Mouse (Mus musculus) forebrain, postnatal 0 days (tissue): ENCODE data around the gene Rdh19. TPM values are rescaled to one million over a fixed set of nuclear protein-coding genes. Genes with fewer than 3 reads are reported as not detected.
A peak's percentile ranks its signal among the peaks of the same experiment; 100 is the strongest.
"Not testable (repeated sequence)": the region's sequence is repeated elsewhere in the genome, so short reads cannot be mapped to it uniquely, and the experiment has no call there.

Experiments
- ATAC-seq: fragments of 200-750 bp; cut with Nextera tagmentation; 2 replicates; pipeline ENCODE4 v1.8.0; 2017; ENCODE audit warnings: mild to moderate bottlenecking, moderate library complexity
- DNase-seq: peaks from one replicate; pipeline ENCODE4 v3.0.0-alpha.2; 2015
- H3K27ac ChIP-seq: fragments of 300-500 bp; sonication (generic); 2 replicates; pipeline ENCODE4 v1.5.1; 2014; ENCODE audit warnings: low read depth, mild to moderate bottlenecking, antibody characterized with exemption, low read length, moderate library complexity, mixed read lengths
- H3K27me3 ChIP-seq: fragments of 300-500 bp; sonication (generic); 2 replicates; pipeline ENCODE4 v1.6.1; 2014; ENCODE audit warnings: mild to moderate bottlenecking, low read length, mixed read lengths; ENCODE audit not compliant: insufficient read depth
- H3K36me3 ChIP-seq: fragments of 300-500 bp; sonication (generic); 2 replicates; pipeline ENCODE4 v1.6.1; 2014; ENCODE audit warnings: mild to moderate bottlenecking, moderate library complexity; ENCODE audit not compliant: insufficient read depth
- H3K4me1 ChIP-seq: fragments of 300-500 bp; sonication (generic); 2 replicates; pipeline ENCODE4 v1.6.1; 2014; ENCODE audit warnings: antibody characterized with exemption; ENCODE audit not compliant: insufficient read depth
- H3K4me2 ChIP-seq: fragments of 300-500 bp; sonication (generic); 2 replicates; pipeline ENCODE4 v1.6.1; 2014; ENCODE audit warnings: low read depth, mild to moderate bottlenecking, moderate library complexity
- H3K4me3 ChIP-seq: fragments of 300-500 bp; sonication (generic); 2 replicates; pipeline ENCODE4 v1.5.1; 2014; ENCODE audit warnings: low read depth, low read length, mixed read lengths
- H3K9ac ChIP-seq: fragments of 300-500 bp; sonication (generic); 2 replicates; pipeline ENCODE4 v1.6.1; 2014; ENCODE audit warnings: mild to moderate bottlenecking
- H3K9me3 ChIP-seq: fragments of 300-500 bp; sonication (generic); 2 replicates; pipeline ENCODE4 v1.6.1; 2016; ENCODE audit warnings: low read length
- CTCF ChIP-seq: sonication (generic); IDR thresholded peaks from 2 replicates; pipeline ENCODE4 v1.5.1; 2016; ENCODE audit warnings: antibody characterized with exemption, control low read depth, low read depth
- WGBS: fragments of 180-500 bp; shearing (Covaris S2); extraction: QIAGEN DNeasy Blood & Tissue Kit; methylation state at CpG from one replicate; pipeline ENCODE4 v1.1.7; 2014; 5-methylcytosine and 5-hydroxymethylcytosine counted together
- polyA plus RNA-seq: library from polyadenylated mRNA; unstranded; fragments of >200 nt; fragmentation: Nextera tagmentation; extraction: Ambion mirVana; gene quantifications from 2 replicates; pipeline ENCODE4 v1.2.1, GENCODE M21; 2015
- total RNA-seq: library from RNA; depleted of rRNA; stranded (reverse); fragments of >200 nt; gene quantifications from 2 replicates; pipeline ENCODE4 v1.2.3, GENCODE M21; 2014

The Rdh19 gene
- total and polyA plus RNA-seq, 2 experiments from 2014 or later: not detected

- Histone ChIP-seq H3K36me3 (no peaks in the 10 kb centered on the region), H3K9ac (no peak overlapping the region), H3K4me1 (no peaks in the 10 kb centered on the region), H3K27me3 (no peaks in the 10 kb centered on the region), H3K4me2 (no peak overlapping the region), H3K9me3 (no peaks in the 10 kb centered on the region), H3K4me3 (no peak overlapping the region), H3K27ac (no peak overlapping the region)
- ATAC-seq: no peak
- TF ChIP-seq CTCF: peak; percentile 38
- 76% methylated on average over 6 of the region's 6 CpGs for WGBS
- no peak for DNase-seq
Measured at GRCm38 (mm10) chr10:127825386-127825785, 24.3 kb upstream of the Rdh19 start.

- DNase-seq (peak; percentile 52), ATAC-seq (peak; percentile 65)
- Histone ChIP-seq H3K27me3 (no peaks in the 10 kb centered on the region), H3K9me3 (no peaks in the 10 kb centered on the region), H3K9ac (no peak overlapping the region), H3K4me2 (no peak overlapping the region), H3K4me1 (no peaks in the 10 kb centered on the region), H3K4me3 (no peak overlapping the region), H3K36me3 (no peaks in the 10 kb centered on the region), H3K27ac (no peak overlapping the region)
- TF ChIP-seq CTCF: no peak
- WGBS: 50% methylated on average over 3 of the region's 3 CpGs
Measured at GRCm38 (mm10) chr10:127829121-127829520, 20.6 kb upstream of the Rdh19 start.

GRCm38 (mm10) chr10:127834186-127834585 lies 15.5 kb upstream of the Rdh19 start:
- not testable (repeated sequence) for ATAC-seq, H3K4me2 ChIP-seq, DNase-seq, H3K27me3 ChIP-seq, H3K9ac ChIP-seq, H3K4me3 ChIP-seq, H3K4me1 ChIP-seq, H3K27ac ChIP-seq, H3K36me3 ChIP-seq, H3K9me3 ChIP-seq
- 95% methylated on average over 1 of the region's 1 CpGs for WGBS

- H3K4me2 ChIP-seq: no peak overlapping the region
- no peaks in the 10 kb centered on the region for H3K4me1 ChIP-seq
- DNase-seq (no peak), ATAC-seq (no peak)
- H3K9ac ChIP-seq: no peak overlapping the region
- TF ChIP-seq CTCF: no peak
- H3K9me3 ChIP-seq: no peaks in the 10 kb centered on the region
- no peaks in the 10 kb centered on the region for H3K36me3 ChIP-seq
- no peak overlapping the region for H3K27ac ChIP-seq
- no peak overlapping the region for H3K4me3 ChIP-seq
- no peaks in the 10 kb centered on the region for H3K27me3 ChIP-seq
- WGBS: 81% methylated on average over 5 of the region's 5 CpGs
Measured at GRCm38 (mm10) chr10:127835292-127835691, 14.4 kb upstream of the Rdh19 start.

- H3K36me3 ChIP-seq, H3K27me3 ChIP-seq, ATAC-seq, H3K9me3 ChIP-seq, DNase-seq, H3K9ac ChIP-seq, H3K27ac ChIP-seq, H3K4me3 ChIP-seq, H3K4me1 ChIP-seq, H3K4me2 ChIP-seq: not testable (repeated sequence)
- 98% methylated on average over 5 of the region's 5 CpGs for WGBS
Measured at GRCm38 (mm10) chr10:127837793-127838192, 11.9 kb upstream of the Rdh19 start.

- H3K9ac ChIP-seq: no peak overlapping the region
- no peaks in the 10 kb centered on the region for H3K4me1 ChIP-seq
- H3K4me2 ChIP-seq: no peak overlapping the region
- WGBS: 86% methylated on average over 2 of the region's 2 CpGs
- DNase-seq (no peak), ATAC-seq (no peak)
- H3K4me3 ChIP-seq: no peak overlapping the region
- no peaks in the 10 kb centered on the region for H3K27me3 ChIP-seq
- no peaks in the 10 kb centered on the region for H3K36me3 ChIP-seq
- TF ChIP-seq CTCF: no peak
- no peak overlapping the region for H3K27ac ChIP-seq
- no peaks in the 10 kb centered on the region for H3K9me3 ChIP-seq
Measured at GRCm38 (mm10) chr10:127838539-127838938, 11.2 kb upstream of the Rdh19 start.

GRCm38 (mm10) chr10:127840776-127841175 lies 9.0 kb upstream of the Rdh19 start:
- H3K27ac ChIP-seq: no peak overlapping the region
- H3K27me3 ChIP-seq: no peaks in the 10 kb centered on the region
- ATAC-seq (no peak), DNase-seq (no peak)
- WGBS: 67% methylated on average over 2 of the region's 2 CpGs
- no peak overlapping the region for H3K4me2 ChIP-seq
- H3K9me3 ChIP-seq: no peaks in the 10 kb centered on the region
- no peak overlapping the region for H3K4me3 ChIP-seq
- H3K4me1 ChIP-seq: no peaks in the 10 kb centered on the region
- H3K9ac ChIP-seq: no peak overlapping the region
- no peaks in the 10 kb centered on the region for H3K36me3 ChIP-seq
- TF ChIP-seq CTCF: no peak

- 90% methylated on average over 5 of the region's 5 CpGs for WGBS
- not testable (repeated sequence) for DNase-seq
Measured at GRCm38 (mm10) chr10:127845945-127846344, 3.8 kb upstream of the Rdh19 start.

More at GRCm38 (mm10) chr10:127845945-127846344, 3.8 kb upstream of the Rdh19 start:
- H3K4me3 ChIP-seq, H3K9ac ChIP-seq, H3K4me2 ChIP-seq, H3K9me3 ChIP-seq, H3K27me3 ChIP-seq, ATAC-seq, H3K27ac ChIP-seq, H3K4me1 ChIP-seq, H3K36me3 ChIP-seq: not testable (repeated sequence)
